Mouse (Mus musculus) thymus, postnatal 36 days (tissue): ENCODE data around the gene Rbck1.

Experiments
- DNase-seq, 2 experiments: peaks; one replicate each; pipeline ENCODE4 v3.0.0; 2022; ENCODE audit warnings: mixed read lengths in 2 of 2

Rbck1 gene

GRCm38 (mm10) chr2:152332101-152332825 lies at the start of gene Rbck1:
Rbck1 (minus strand) TSS chr2:152332653.
- DNase-seq: peak; percentile 85 to 87

DNA sequence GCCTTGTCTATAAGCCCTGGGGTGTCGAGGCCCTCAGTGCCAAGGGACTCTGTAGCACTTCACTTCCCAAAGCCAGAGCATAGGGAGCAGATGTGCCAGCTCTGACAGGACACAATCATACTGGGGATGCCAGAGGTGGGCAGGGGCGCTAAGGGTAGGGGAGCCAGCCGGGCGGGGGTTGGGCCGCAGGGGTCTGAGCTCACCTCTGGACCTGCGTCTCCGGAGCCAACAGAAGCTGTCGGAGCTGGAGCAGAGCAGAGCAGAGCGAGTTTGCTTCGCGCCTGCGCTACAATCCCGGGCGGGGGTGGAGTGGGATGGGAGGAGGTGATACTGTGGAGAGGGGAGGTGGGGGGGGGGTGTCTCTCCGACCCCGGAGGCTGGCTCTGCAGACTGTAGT lies 43.9 kb upstream of the Rbck1 start, which contains the start of gene Nrsn2:
Gene Nrsn2 (minus strand): TSS at position 294 of the 397 bp plus-strand sequence.
- DNase-seq: no peak

- no peak for DNase-seq
These were observed 43.3 kb upstream of the Rbck1 start for GRCm38 (mm10) chr2:152375652-152376344.

- no peak for DNase-seq
These were observed 41.1 kb upstream of the Rbck1 start for GRCm38 (mm10) chr2:152373547-152373946.

DNA sequence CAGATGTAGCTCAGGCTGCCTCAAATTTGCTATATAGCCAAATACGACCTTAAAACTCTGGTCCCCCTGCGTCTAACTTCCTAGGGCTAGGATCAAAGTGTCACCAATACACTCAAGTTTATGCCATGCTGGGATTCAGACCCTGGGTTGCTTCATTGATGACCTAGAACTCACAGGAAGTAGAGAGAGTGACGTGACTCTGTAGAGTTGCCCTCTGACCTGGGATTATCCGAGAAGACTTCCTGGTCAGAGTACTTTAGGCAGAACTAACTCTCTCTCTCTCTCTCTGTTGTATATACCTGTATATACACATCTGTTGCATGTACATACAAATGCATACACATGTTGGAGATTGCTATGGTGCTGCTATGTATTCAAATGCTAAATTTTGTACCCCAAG lies 40.2 kb upstream of the Rbck1 start:
- no peak for DNase-seq

DNA sequence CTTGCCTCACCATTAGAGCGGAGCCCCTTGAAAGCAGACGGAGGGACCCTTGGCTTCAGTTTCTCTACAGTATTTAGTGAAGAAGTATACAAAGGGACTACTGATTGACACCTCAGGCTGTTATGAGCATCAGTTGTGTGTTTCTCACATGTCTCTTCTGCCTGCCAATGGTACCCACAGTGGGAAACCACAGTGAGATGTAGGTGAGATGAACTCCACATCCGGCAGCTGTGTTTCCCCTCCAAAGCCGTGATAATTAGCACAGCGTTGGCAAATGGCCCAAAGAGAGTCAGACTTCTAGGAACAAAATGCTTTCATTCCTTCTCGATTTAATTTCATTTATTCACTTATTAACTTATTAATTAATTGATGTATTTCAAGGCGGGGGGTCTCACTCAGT lies 39.7 kb upstream of the Rbck1 start:
- DNase-seq: peak; percentile 38 to 57

- peak; percentile 63 to 67 for DNase-seq
These were observed 36.2 kb upstream of the Rbck1 start for GRCm38 (mm10) chr2:152368532-152369140.

DNA sequence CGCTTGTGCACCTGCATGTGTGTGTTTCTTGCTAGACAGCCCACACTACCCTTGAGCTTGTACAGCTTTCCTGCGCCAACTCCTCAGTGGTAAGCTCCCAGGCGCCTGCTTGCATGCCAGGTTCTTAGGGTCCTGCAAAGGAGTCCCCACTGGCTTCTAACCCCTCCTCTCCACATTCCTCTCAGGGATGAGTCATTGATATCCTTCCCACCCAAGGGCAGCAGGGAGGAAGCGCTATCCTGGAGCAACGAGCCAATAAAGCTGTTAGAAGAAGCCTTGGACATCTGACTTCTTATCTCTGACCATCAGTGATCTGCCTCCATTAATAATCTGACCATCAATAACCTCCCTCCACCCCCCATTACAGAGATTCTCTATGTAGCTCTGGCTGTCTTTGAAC lies 35.5 kb upstream of the Rbck1 start:
- DNase-seq: no peak

GRCm38 (mm10) chr2:152363245-152364147 lies 31.0 kb upstream of the Rbck1 start:
- DNase-seq: peak; percentile 58 to 66

DNA sequence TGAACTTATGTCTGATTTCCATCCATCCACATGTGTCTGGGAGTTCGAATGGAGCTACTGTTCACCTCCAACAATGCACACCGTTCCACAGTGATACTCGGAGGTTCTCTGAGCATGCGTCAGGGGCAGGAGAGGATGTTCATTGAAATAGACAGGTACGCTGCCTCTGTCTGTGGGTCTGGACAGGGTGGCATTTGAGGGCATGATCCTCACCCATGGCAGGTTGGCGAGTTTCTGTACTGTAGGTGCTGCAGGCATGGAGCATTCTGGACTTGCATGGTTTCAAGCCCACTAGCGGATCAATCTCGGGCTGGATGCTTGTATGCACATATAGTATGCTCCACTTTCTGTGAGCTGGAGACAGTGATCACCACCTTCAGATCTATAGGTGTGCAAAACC lies 28.7 kb upstream of the Rbck1 start:
- DNase-seq: no peak

DNA sequence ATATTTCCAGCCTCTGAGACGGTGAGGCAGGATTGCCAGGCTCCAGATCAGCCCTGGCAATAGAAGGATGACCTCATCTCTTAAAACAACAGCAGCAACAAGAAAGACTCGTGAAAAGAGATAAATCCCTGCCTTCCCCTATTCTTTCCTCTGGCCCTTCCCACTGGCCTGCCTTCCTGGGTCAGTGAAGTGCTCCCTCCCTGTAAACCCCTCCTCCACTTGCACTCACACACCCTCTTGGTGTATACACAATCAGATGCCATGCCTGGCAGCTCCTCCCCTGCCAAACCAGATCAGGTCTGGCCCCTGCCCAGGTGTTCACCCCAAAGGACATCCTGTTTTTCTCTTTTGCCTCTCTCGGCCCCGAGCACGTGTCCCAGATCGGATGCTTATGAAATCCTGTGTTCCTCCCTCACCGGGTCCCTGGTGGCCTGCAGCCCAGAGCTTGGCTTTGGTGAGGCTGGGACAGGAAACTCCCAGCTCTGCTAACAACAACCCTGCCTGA lies 27.9 kb upstream of the Rbck1 start:
- DNase-seq: peak; percentile 29 to 52

GRCm38 (mm10) chr2:152359616-152360015 lies 27.2 kb upstream of the Rbck1 start:
- peak in 1 of 2 experiments; percentile 43 for DNase-seq

DNA sequence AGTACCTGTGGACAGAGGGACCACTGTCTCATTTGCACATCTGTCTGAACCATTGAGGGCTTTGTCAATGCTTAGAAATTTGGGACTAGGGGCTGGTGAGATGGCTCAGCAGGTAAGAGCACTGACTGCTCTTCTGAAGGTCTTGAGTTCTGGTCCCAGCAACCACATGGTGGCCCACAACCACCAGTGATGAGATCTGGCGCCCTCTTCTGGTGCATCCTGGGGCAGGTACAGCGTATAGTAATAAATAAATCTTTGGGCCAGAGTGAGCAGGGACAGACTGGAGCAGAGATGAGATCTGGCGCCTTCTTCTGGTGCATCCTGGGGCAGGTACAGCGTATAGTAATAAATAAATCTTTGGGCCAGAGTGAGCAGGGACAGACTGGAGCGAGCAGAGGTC lies 26.5 kb upstream of the Rbck1 start:
- DNase-seq: peak; percentile 36 to 38

- DNase-seq: no peak
These were observed 24.8 kb upstream of the Rbck1 start for GRCm38 (mm10) chr2:152357254-152357653.

- no peak for DNase-seq
These were observed 17.5 kb upstream of the Rbck1 start for GRCm38 (mm10) chr2:152349842-152350540.

GRCm38 (mm10) chr2:152349205-152349604 lies 16.8 kb upstream of the Rbck1 start:
- DNase-seq: no peak

GRCm38 (mm10) chr2:152347722-152348121 lies 15.3 kb upstream of the Rbck1 start:
- DNase-seq: no peak

DNA sequence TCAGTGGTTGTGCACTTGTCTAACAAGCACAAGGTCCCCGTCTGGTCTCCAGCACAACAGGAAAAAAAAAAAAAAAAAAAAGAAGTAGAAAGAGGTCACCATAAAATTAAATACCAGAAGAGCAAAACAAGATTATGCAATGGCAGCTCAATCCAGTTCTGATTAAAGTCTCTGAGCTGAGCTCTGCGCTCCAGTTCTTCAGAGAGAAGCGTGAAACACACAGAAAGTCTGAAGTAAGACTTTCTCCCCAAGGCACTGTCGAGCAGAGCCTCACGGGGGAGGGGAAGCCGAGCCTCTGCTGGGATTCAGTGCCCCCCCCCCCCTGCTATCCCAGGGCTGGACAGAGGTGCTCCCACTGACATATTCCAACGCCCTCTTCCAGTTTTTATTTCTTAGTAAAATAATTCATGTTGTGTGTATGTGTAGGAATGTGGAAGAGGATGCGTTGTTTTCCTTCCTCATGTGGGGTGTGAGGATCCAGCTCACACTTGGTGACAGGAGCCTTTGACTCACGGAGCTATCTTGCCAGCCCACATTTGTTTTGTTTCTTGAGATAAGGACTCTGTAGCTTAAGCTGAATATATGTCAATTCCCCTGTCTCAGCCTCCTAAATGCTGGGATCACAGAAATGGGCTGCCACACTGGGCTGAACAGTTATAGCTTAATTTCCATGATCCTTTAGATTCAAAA lies 14.5 kb upstream of the Rbck1 start:
- DNase-seq: no peak

GRCm38 (mm10) chr2:152345393-152345792 lies 12.9 kb upstream of the Rbck1 start:
- no peak for DNase-seq

DNA sequence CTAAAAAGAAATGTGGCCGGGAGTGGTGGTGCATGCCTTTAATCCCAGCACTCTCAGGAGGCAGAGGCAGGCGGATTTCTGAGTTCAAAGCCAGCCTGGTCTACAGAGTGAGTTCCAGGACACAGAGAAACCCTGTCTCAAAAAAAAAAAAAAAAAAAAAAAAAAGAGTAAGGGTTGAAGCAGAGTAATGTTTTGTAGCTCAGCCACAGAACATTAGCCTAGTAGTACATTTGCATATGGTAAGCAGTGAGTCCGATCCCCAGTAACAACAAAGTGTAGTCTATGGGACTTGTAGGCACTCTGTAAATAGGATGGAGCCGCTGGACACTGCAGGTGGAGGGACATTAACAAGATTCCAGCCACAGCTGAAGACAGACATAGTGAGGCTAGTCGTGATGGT lies 12.5 kb upstream of the Rbck1 start:
- no peak for DNase-seq

- peak in 1 of 2 experiments; percentile 42 for DNase-seq
These were observed 11.9 kb upstream of the Rbck1 start for GRCm38 (mm10) chr2:152344361-152344760.
